Mouse (Mus musculus): ENCODE results near the gene Tfap2e.

The Tfap2e gene

DNA sequence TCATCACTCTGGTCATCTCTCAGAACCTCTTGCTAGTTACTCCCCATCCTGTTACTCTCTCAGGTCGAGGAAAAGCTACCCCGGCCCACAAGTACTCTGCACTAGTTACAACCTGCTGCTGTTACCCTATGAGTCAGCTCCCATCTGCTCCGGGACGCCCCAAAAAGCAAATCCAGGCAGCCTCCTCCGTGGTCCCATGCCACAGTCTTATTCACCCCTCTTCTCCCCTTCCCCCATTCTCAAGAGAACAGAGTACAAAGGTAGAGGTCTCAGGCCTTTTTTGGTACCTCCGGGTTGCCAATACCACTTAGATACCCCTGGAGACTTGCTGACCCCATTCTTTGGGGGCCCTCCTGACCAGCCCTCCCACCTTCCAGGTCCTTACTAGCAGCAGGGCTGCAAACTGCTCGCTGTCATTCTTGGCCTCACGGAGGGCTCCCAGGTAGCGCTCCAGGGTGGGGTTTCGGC lies 15.6 kb upstream of the Tfap2e start:
- DNase-seq: peak; percentile 39 to 58

DNA sequence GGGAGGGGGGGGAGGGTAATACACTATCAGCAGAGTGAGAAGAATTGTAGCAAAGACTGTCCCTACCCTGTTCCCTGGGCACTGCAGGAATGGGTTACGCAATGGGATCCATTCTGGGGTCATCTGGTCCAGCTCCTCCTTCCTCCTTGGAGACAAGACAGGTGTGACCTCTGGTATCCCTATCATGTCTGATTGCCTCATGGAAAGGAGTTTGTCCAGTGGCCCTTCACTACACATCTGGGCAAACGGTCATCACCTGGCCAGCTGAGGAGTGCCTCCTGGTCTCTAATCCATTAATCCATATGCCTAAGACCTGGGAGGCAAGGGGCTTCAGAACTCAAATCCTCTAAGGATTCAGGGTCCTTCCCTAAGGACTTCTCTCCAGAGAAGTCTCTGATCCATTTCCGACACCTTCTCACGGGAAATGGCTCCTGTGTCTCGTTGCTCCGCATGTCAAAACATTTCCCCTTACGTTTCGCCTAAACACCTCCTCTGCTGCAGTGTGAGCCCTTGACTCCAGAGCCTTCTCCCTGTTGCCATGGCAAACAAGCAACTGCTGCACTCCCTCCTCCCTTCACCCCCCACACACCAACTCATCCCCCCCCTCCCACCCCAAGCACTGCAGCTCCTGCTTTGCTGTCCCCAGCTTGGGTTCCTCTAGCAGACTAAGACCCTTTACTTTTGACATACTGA lies 15.0 kb upstream of the Tfap2e start:
- DNase-seq: peak; percentile 33 to 34

DNA sequence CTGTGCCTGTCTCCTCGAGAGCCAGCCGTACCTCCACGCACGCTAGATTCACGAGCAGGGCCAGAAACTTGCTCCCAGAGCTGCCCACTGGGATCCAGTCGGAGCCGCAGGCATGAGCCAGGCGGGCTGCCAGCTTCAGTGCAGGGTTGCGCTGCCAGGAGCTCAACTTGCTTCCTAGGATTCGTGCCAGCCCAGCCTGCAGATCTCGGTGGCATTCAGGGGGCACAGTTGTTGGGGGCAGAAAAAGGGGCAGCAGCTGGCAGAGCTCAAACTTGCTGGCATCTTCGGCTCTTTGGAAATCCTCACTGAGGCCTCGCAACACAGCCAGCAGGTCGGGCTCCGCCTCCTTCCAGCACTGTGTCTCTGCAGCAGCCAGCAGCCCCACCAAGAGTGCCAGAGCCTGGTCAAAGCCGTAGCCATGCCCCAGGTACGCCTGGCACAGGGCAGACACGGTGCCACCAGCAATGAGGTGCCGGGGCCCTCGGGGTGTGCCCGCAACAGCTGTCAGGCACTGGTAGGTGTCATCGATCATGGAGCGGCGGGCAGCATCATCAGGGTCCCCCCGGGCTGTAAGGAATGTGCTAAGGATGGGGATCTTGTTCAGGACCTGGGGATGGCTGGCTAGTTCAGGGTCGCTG lies 14.1 kb upstream of the Tfap2e start:
- DNase-seq: peak; percentile 83 to 88

DNA sequence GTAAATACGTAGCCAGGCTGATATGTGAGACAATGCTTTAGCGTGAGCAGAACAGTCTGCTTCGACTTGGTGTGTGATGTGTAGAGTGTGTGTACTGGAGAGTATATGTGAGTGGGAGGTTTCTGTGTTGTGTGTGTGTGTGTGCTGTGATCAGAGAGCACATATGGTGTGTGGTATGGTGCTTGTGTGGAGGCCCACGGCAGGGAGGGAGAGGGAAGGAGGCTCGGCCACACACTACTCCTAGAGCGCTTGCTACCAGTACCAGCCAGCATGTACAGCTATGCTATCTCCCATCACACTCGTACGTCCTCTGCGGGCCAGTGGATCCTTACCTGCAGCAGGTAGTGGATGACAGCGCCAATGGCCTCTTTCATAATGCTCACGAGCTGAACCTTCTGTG lies 13.5 kb upstream of the Tfap2e start:
- no peak for DNase-seq

DNA sequence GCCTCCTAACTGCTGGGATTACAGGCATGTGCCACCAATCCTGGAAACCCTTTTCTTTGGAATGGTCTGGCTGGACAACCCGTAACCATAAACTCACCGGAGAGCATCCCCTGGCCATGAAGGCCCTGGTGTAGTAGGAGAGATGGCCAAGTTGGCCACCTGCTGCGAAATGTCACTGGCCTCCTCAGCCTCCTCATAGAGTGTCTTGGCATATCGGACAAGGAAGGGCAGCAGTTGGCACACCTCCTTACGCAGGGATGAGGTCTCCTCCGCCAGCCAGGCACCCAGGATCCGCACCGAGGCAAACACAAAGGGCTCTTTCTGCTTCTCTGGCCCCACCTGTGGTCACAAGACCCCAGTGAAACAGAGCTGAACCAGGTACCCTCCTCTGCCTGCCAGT lies 12.3 kb upstream of the Tfap2e start:
- DNase-seq: peak; percentile 37 to 48

DNA sequence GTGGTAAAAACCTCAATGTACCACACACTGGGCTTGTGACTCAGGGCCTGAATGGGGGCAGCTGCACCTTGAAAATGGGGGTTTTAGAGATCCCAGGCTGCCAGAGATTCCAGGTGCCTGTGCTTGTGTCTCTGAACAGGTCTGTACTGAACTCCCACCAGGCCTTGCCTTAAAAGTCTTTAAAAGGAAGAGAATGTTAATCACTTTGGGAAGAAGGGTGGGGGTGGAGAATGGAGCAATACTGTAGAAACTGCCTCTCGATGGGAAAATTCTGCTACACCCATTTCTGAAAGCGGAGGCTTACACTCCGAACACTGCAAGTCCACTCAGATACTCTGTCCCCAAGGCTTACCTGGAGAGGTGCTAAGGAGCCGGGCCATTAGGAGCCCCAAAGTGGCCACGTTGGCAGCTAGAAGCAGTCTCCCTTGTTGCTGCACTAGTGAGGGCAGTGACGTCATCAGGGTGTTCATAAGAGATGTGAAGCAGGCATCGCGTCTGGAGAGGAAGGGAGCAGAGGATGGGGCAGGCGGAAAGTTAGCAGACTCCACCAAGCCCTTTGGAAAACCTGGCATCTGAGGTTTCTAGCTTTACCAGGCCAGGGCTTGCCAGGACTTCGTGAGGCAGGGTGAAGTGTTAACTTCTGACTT lies 10.3 kb upstream of the Tfap2e start:
- peak in 1 of 2 experiments; percentile 16 for DNase-seq

DNA sequence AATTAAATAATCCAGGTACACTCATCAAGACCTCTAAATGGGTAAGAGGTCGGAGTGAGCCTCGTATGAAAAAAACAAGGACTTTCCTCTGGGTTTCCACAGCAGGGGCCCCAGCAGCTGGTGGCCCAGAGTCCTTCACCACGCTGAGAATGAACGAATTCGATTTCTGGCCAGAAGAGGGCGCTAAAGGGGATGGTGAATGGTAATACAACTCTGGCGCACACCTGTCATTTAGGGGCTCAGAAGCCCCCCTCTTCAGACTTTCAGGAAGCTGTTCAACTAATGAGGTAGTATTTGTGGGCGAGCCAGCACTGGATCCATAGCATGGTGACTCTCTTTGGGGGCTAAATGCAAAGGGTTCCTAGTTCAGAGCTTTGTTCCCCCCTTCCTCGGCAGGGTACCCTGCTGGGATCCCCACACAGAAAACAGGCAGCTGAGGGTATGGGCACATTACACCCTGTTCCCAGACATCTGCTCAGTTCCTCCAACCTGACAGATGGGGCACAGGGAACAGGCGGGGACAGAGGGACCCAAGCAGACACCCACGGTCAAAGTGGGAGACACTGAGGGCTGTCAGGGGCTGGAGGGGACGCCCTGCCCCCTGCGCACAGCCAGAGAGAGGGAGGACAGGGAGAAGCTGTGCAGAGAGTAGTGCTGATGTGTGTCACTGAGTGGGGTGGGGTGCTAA lies 9.6 kb upstream of the Tfap2e start:
- DNase-seq: peak; percentile 67 to 75

DNA sequence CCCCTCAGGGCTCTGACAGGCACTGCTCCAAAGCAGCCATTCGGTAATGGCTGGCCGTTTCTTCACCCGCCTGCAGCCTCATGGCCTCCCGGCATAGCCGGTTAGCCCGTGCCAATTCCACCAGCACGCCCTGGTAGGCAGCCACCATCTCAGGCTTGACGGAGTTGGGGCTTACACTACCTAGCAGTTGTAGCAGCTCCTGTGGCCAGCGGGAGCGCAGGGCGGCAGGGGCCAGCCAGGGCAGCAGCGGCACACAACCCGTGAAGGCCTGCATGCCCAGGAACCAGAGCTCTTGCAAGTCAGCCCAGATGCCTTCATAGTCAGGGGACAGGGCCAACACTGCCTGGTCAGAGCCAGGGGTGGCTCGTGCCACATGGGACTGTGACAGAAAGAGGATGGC lies 8.8 kb upstream of the Tfap2e start:
- peak; percentile 59 to 69 for DNase-seq

DNA sequence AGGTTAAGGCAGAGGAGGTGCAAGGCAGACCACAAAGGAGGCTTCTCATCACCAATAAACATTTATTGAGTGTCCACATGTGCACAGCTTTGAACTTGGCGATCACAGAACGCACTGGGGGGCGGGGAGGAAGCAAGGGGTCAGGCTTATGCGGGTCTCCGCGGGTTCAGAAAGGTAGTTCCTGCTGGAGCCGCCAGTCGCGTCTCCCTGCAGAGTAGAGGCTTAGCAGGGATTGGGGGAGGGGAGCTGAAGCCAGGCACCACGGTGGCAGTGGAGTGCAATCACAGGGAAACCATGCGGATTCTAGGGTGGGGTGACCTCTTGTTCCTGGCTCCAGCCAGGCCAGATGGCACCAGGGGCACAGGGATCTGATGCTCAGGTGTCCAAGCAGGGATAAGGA lies 7.7 kb upstream of the Tfap2e start:
- DNase-seq: peak in 1 of 2 experiments; percentile 18

DNA sequence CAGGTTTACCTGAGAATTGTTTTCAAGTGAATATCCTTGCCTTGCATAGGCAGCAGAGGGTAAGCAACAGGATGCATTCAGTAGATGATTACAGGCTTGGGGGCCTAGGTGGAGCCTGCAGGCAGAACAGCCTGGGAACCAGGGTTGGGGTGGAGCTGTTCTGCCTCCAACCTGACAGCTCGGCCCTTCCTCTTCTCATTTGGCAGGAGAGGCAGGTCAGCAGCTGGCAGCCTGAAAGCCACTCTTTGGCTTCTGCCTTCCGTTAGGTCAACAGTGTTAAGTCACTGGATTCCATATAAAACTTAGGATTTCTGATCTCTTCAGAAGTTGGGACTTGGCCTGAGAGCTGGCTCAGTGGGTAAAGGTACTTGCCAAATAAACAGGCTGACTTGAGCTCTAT lies 6.9 kb upstream of the Tfap2e start:
- DNase-seq: no peak

DNA sequence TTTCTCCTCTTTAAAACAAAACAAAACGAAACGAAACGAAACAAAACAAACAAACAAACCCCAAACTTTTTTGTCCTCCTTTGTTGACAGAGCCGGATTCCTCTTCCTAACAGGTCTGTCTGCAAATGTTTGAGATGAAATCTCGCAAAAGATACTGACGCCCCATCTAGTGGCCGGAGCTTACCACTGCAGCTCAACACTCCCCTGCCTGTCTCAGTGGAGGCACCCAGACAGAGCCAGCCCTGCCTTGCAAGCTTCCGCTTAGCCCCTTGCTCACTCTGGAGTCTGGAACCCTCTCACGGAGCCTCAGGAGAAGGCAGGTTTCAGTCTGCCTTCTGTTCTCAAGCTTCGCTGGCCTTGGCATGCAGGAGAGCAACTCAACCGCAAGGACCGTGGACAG lies 5.4 kb upstream of the Tfap2e start:
- peak; percentile 86 to 87 for DNase-seq

DNA sequence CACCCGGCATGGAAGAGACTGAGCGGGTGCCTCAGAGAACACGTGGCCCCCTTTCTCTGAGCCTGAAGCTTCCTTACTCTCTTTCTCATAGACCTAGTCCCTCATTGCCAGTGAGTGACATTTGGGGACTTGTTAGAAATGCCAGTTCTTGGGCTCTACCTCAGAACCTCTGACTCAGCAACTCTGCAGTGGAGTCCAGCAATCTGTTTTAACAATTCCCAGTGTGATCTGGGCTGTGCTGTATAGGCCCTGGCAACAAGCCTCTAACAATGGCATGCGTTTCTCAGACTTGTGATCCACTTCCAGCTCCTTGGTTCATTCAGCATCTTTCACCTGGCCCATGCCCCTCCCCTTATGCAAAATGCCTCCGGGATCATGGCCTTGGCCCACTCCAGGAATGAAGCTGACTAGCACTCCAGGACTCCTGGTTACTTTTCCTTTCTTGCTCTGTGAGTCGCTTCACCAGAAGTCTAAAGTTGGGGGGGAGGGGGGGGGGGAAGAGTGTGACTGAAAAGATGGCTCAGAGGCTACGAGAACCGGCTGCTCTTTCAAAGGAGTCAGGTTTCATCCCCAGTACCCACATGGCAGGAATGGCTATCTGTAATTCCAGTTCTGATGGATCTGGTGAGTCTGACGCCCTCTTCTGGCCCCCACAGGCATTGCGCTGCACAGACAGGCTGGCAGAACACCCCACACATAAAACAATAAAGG lies 4.1 kb upstream of the Tfap2e start:
- DNase-seq: no peak

DNA sequence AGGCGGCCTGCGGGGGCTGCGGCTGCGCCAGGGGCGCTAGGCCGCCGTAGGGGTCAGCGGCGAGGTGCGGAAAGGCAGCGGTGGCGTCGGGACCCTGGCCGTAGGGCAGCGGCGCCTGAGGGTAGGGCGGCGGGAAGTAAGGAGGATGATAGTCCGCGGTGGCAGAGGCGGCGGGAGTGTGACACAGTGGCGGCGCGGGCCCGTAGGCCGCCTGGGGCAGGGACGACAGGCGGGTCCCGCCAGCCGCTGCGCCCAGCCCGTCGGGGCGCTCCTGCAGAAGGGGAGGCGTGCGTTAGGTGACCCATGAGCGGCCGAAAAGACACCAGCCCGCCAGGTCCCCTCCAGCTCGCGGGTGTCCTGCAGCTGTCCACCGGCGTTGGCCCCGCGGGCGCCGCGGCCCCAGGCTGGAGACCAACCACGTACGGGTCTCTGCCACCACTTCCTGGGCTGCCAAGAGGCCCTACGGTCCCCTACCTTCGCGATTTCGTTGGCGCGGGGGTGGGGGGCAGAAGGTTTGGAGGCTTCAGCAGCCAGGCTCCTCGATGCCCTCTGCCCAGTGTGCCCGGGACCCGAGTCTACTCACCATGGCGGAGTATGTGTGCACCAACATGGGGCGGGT lies 549 bp downstream of the Tfap2e start:
- DNase-seq: no peak

DNA sequence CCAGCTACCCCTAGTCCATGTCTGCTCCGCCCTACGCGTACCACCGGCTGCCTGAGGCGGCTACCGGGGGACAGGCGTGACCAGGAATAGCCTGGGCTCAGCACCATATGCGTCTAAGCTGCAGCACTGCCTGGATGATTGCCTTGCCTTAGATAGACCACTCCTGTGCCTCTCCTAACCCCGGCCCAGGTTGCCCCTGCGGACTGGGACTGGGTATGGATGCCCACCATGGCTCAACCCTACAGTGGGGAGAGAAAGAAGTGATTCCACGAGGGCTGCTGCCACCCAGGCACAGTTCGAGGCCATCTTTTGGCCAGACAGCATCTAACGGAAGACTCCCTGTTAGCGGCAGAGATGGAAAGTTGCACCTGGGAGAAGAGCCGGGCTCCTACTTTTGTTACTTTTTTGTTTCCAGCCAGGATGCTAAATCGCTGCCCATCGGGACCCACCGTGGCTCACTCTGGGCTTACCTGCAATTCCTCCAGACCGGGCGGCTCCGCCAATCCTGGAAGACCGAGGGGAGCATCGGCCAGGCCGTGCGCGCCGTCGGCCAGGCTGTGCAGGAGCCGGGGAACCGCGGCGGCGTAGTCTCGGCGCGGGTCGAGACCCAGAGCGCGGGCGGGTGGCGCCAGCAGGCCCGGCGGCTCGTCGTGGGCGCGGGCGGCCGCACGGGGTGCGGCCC lies 1.2 kb downstream of the Tfap2e start:
- no peak for DNase-seq

DNA sequence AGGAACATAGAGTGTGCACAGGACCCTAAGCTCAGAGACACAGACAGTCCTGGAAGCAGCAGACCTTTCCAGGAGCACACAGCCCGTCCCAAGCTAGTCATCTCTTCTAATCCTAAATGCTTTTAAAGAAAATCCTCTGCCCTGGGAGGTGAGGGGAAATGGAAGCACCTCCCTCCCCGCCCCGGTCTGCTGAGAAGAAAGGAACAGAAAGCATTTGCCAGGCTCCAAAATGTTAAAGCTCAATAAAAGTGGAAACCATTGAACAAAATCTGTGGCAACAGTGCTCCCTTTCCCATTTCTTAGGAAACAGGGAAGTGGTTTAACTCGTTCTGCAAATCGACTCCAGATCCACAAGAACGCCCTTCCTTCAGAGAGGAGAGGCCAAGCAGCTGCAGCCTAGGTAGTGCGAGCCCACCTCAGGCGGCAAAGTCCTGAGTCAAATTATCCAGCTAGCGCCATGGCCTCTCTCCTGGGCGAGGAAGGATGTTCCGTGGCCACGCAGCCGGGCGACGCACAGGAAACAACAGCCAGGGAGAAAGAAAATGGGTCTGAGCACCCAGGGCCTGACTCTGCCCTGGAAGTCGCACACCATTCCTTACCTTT lies 1.9 kb downstream of the Tfap2e start:
- no peak for DNase-seq

DNA sequence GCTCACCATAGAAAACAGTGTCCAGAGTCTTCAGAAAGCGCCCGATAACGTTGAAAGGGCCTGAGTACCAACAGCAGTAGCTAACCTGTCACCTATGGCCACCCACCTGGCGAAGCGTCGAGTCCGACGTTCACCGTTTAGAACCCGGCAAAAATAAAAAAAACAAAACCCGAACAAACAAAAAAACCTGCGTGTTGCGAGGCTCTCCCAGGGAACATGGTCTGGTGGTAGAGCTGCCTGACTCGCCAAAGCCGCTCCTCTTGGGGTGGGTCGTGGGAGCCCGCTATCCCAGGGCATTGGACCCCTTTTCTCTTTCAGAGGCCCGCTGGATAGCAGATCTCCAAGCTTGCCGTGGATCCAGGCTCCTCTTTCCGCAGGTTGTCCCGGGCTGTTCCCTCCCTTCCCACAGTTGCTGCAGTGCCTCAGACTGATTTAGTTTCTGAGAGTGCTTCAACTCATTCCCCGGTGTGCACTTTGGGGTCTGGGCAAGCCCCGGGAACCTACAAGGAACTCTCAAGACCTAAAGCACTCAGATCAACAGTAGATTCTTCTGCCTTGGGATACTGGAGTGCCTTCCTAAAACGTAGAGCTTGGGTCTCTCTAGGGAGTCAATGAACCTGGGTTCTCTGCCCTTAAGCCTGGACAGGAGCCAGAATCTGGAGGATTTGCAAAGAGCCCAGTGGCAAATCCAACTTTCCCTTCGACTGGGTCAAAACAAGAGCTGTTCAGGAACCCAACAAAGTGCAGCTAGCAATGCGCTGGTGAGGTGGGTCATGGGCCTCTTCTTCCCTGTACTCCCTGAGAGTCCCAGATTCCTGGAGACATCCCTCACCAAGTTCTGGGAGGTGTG lies 3.3 kb downstream of the Tfap2e start:
- no peak for DNase-seq

DNA sequence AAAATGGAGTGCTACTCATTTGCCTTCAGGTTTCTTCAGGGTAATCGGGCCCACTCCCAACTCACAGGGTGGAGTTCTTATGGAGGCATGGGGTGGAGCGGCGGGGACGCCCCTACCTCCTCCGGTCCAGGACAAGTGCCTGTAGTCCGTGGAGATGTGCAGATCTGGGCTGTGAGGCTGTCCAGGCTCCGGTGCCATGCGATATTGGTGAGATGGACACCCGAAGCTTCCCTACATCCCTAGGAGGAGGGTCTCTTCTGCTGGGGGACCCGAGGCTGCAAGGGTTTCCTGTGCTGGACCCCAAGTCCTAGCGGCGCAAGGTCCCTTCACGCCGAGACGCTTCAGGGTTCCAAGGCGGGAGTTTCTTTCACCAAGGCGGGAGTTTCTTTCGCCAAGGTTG lies 3.9 kb downstream of the Tfap2e start:
- no peak for DNase-seq

DNA sequence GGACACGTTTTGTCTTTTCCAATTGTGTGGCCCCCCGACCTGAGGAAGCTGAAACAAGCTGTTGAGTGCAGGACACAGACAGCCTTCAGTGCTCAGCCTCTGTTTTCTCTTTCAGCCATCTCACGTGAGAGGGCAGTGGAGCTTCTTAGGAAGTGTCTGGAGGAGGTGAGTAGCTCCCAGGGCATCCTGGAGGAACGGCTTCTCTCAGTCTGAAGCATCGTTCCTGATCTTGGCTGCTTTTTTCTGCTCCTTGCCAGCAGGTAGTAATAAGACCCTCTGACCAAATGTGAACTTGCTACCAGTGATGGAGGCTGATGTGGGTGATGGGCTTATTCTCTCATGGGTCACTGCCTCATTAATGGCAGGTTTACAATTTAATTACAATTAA lies 28.6 kb downstream of the Tfap2e start:
- no peak for DNase-seq

DNA sequence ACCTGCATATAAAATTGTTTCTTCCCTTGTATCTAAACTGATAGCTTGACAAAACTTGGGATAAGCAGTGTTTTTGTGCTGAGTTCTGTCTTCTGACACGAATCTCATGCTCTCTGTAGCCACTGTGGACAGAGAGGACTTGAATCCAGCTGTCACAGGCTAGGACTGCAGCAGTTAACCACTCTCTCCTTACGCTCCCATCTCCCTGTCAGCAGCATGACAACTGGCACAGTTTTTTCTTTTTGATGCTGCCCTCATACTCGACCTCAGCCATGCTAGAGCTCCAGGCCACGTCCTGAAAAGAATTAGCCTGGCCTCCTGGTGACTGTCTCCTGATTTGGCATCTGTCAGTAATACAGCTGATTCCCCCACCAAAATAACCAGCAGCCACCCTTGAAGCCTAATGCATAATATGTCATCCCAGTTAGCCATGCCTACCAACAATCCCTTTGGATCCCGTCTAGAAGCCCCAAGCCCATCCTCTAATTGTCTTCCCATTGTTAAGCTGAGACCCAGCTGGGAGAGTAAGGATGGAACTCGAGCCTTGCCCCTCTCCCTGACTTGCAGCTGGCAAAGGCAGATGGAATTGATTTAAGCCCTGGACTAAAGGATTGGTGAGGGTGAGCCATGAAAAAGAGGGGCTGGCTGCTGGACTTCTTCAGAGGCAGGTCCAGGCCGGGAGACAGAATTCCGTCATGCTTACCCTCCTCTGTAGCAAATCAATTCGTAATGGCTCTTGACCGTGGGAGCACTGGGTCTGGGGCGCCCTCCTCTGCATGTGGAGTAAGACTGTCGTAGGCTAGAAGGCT lies 29.2 kb downstream of the Tfap2e start:
- no peak for DNase-seq

DNA sequence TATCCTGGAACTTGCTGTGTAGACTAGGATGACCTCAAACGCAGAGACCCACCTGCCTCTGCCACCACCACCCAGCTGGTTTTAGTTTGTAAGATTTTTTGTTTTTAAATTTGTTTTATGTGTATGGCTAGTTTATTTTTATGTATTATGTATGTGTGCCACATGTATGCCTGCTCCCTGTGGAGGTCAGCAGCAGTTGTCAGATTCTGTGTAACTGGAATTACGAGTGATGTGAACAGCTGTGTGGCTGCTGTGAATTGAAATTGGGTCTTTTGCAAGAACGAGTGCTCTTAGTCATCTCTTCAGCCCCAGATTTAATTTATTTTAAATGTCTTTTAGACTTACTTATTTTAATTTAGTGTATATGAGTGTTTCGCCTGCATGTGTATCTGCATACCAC lies 39.1 kb downstream of the Tfap2e start:
- no peak for DNase-seq
